Mouse (Mus musculus): ENCODE data around the gene Rtn2. TPM values are rescaled to one million over a fixed set of nuclear protein-coding genes. Genes with fewer than 3 reads are reported as not detected.
"Not testable (repeated sequence)": the region's sequence is repeated elsewhere in the genome, so short reads cannot be mapped to it uniquely, and the experiment has no call there.

The Rtn2 gene
- polyA plus RNA-seq, 1 experiment from 2014 or later, result 102 TPM

DNA sequence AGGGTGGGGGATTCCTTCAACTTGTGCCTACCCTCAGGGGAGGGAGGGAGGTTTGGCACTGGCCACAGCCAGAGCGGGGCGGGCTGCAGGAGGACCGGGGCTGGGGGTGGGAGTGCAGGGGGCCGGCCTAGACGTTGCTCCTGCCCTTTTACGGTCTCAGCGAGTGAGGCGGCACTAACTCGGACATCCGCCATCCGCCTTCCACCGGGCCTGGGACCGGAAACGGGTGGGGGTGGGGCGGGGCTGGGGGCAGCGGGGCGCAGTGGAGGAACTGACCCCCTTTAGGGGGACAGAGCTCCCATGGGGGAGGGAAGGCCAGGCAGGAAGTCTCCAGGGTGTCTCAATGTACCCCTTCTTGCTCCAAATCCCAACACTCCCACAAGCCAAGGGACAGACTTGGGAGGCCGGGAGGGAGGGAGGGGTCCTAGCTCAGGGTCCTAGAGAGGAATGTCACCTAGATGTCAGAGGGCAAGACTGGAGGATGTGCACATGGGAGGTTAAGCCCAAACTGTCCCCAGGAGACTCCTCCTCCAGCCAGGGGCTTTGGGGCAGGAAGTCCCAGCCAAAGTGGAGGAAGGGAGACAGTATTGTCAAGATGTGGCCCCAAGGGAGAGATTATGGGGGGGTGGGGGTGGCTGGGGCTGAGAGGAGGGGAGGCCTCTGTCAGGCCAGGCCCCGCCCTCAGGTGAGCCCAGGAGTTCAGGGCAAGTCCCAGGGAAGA is 12.5 kb upstream of the Rtn2 start:
- Histone ChIP-seq H3K9ac (replicated peaks) (peak overlapping the region; percentile 96), H3K36me3 (no peaks in the 10 kb centered on the region), H3K27ac (peak overlapping the region; percentile 19; the same call in 1 of the 2 replicates), H3K9me3 (no peaks in the 10 kb centered on the region), H3K27me3 (0 out of 2 replicates have a peak, but pooled peaks cover 4% of the 10 kb centered on the region), H3K4me3 (replicated peaks) (peak overlapping the region; percentile 79), H3K4me2 (replicated peaks) (peak overlapping the region; percentile 97), H3K4me1 (replicated peaks) (peaks cover 28% of the 10 kb centered on the region)
- 2% methylated on average over 19 of the region's 19 CpGs for WGBS
- 0 out of 2 replicates have a peak, but pooled peaks have one; percentile 10 for ATAC-seq

DNA sequence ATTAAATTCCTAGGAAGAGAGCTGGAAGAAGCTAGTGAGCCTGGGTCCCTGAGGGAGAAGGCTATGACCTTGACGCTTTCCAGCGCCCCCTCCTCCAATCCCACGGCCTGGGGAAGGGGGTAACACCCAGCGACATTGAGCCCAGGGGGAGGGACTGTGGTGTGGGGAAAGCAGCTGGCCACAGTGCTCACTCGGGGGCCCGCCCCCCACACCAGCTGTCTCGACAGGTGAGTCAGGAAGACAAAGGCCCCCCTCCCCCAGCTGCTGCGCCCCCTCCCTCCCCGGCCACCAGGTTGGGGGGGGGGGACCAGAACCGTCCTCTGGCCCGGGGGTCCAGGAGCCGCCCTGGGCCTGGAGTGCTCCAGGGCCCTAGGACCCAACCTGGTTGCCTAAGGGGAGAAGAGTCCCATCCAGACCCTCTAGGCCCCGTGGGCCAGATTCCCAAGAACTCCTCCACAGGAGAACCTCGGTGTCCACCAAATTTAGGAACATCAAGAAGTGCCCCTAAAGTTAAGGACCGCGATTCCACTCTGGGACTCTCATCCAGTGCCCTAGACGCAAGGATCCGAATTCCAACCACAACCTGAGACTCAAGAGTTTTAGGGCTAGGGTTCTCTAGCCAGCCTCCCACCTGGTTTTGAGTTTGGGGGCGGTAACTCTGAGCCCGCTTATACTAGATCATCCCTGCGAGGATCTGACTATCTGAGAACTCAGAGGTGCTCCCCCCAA is 11.8 kb upstream of the Rtn2 start:
- H3K27ac ChIP-seq, result peak overlapping the region; percentile 19; the same call in 1 of the 2 replicates
- peaks cover 28% of the 10 kb centered on the region for H3K4me1 ChIP-seq (replicated peaks)
- H3K27me3 ChIP-seq, result 0 out of 2 replicates have a peak, but pooled peaks cover 4% of the 10 kb centered on the region
- under 1% methylated on average over 20 of the region's 21 CpGs for WGBS
- H3K4me3 ChIP-seq (replicated peaks), result peak overlapping the region; percentile 79
- ATAC-seq, result no peak
- no peaks in the 10 kb centered on the region for H3K9me3 ChIP-seq
- H3K4me2 ChIP-seq (replicated peaks), result peak overlapping the region; percentile 97
- no peaks in the 10 kb centered on the region for H3K36me3 ChIP-seq
- H3K9ac ChIP-seq (replicated peaks), result peak overlapping the region; percentile 96

DNA sequence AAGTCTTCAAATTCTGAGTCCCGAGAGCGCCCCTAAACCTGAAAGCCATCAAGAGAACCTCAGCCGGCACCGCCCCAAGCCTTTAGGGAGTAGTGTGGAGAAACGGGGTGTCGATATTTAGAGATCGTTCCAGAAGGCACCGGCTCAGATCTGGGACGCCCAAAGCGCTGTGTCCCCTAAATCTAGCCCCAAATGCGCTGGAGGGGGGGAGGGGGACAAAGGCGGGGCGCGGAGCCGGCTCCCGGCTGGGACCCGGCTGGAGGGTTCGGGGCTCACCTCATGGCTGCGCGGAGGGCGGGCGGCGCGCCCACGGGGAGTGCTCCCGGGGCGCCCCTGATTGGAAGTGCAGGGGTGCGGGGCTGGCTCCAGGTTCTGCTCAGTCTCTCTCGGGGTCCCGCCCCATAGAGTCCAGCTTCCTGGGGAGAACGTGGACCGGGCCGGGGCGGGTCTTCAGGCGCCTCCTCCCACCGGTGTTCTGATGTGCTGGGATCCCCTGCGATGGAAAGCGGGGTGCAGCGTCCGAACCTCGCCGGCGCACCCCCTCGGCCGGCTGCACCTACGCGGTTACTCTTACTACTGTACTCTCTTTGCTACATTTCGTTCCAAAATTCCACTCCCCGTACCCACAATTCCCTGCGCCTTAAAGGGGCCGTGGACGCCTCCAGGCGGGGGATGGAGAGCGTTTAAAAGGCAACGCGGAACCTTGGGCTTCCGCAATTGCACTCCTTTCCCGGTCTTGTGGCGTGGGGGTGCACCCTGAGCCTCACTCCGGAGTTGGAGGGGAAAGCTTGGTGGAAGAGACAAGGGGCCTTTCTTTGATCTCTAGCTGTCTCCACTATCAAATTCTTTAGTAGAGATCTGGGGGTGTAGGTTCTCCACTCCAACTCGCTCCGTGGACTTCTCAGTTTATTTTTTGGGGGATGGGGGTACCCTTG is 10.9 kb upstream of the Rtn2 start, which contains the start of gene Vasp:
TSS of gene Vasp (minus strand) at position 580 of the 935 bp plus-strand sequence.
- H3K36me3 ChIP-seq, result no peaks in the 10 kb centered on the region
- under 1% methylated on average over 52 of the region's 62 CpGs for WGBS
- H3K9me3 ChIP-seq, result no peaks in the 10 kb centered on the region
- H3K9ac ChIP-seq (replicated peaks), result peak within 1 kb of the TSS; percentile 96
- H3K4me1 ChIP-seq (replicated peaks), result peaks cover 28% of the 10 kb centered on the region
- peak within 1 kb of the TSS; percentile 79 for H3K4me3 ChIP-seq (replicated peaks)
- H3K27ac ChIP-seq, result peak within 1 kb of the TSS; percentile 85
- peak; percentile 75 for ATAC-seq
- H3K4me2 ChIP-seq (replicated peaks), result peak within 1 kb of the TSS; percentile 97
- H3K27me3 ChIP-seq, result 0 out of 2 replicates have a peak, but pooled peaks cover 4% of the 10 kb centered on the region

DNA sequence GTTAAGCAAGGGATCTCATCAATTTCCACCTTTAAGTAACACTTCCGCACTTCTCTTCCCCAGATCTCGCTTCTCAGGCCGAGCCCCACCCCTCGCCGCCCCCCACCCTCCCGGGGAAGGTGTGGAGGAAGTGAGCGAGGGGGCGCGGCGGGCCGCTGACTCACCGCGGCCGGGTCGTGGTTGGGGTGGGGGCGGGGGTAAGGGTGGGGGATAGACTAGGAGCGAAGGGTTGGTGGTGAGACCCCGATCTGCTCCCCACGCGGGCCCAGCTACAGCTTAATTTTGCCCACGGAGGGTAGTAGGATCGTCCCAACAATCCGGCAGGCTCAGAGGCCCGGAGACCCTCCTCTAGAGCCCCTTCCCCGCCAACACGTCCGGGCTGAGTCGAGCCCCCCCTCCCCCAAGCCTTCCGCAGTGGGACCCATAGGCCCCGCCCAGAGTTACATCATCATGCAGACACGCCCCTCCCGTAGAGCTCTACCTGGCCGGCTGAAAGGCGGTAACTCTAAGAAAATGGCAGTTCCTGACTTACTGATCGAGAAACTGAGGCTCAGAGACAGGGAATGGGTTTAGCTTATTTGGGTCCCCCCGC is 10.2 kb upstream of the Rtn2 start:
- WGBS, result under 1% methylated on average over 36 of the region's 36 CpGs
- peak; percentile 69 for ATAC-seq
- peaks cover 9% of the 10 kb centered on the region; the same call in 1 of the 2 replicates for H3K27me3 ChIP-seq
- H3K9ac ChIP-seq (replicated peaks), result peak overlapping the region; percentile 96
- peaks cover 28% of the 10 kb centered on the region for H3K4me1 ChIP-seq (replicated peaks)
- no peaks in the 10 kb centered on the region for H3K9me3 ChIP-seq
- peak overlapping the region; percentile 85 for H3K27ac ChIP-seq
- H3K4me2 ChIP-seq (replicated peaks), result peak overlapping the region; percentile 97
- no peaks in the 10 kb centered on the region for H3K36me3 ChIP-seq
- H3K4me3 ChIP-seq (replicated peaks), result peak overlapping the region; percentile 79

DNA sequence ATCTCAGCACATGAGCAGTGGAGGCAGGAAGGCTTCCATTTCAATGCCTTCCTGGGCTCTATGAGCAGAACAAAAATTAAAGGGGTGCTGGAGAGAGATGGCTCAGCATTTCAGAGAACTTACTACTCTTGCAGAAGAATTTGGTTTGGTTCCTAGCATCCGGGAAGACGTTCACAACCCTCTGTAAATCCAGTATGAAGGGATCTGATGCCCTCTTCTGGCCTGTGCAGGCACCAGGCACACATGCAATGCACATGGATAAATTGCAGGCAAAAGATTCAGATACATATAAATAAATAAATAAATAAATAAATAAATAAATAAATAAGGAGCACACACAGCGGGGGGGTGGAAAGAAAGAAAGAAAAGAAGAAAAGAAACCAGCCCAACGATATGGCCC is 6.2 kb upstream of the Rtn2 start:
- peaks cover 8% of the 10 kb centered on the region for H3K4me1 ChIP-seq (replicated peaks)
- no peak overlapping the region for H3K4me3 ChIP-seq (replicated peaks)
- 57% methylated on average over 4 of the region's 4 CpGs for WGBS
- H3K27me3 ChIP-seq, result peaks cover 49% of the 10 kb centered on the region
- no peak overlapping the region for H3K4me2 ChIP-seq (replicated peaks)
- no peaks in the 10 kb centered on the region for H3K36me3 ChIP-seq
- H3K9me3 ChIP-seq, result no peaks in the 10 kb centered on the region
- H3K27ac ChIP-seq, result no peak overlapping the region
- H3K9ac ChIP-seq (replicated peaks), result no peak overlapping the region
- ATAC-seq, result no peak

DNA sequence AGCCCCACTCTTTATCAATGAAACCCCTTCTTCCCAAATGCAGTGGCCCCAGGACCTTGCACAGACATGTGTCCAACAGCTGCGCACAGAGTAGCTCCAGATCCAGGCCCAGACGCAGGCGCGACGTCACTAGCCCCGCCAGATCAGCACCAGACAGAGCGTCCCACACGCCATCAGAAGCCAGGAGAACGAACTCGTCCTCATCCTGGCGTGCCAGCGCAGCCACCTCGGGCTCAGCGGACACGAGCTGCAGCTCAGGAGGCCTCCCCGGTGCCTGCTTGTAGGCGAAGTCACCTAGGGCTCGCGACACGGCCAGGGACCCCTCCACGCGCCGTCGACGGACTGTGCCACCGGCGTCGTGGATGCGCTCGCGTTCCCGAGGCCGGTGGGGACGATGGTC is 3.4 kb upstream of the Rtn2 start:
- Histone ChIP-seq H3K4me2 (replicated peaks) (peak overlapping the region; percentile 47), H3K9ac (replicated peaks) (no peak overlapping the region), H3K27me3 (peaks cover 52% of the 10 kb centered on the region), H3K4me1 (replicated peaks) (peaks cover 18% of the 10 kb centered on the region), H3K4me3 (replicated peaks) (peak overlapping the region; percentile 36), H3K27ac (no peak overlapping the region), H3K9me3 (no peaks in the 10 kb centered on the region), H3K36me3 (no peaks in the 10 kb centered on the region)
- no peak for ATAC-seq
- WGBS, result 2% methylated on average over 34 of the region's 34 CpGs

DNA sequence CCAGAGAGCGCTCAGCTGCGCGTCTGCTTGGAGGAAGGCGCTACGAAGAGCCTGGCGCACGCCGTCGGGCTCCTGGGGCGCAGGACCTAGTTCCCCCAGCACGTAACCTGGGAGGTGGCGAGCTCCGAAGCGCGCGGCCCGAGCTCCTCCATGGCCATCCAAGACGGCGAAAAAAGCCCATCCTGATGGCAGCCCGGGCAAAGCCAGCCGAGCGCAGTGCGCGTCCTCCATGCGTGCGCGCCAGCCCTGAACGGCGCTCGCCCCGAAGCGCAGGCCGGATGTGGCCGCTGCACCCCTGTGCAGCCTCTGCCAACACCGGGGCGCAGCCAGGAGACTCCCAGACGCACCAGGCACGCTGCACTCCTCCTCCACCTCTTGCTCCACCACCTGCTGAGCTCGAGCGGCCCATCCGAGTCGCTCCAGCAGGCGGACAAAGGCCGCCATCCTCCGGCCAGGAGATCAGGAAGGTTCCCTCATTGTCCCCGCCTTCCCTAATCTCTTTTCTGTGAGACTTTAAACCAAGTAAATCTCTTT is 2.8 kb upstream of the Rtn2 start, which contains the start of gene Ppm1n:
TSS of gene Ppm1n (minus strand) at position 484 of the 534 bp plus-strand sequence.
- Histone ChIP-seq H3K27ac (no peak within 1 kb of the TSS), H3K36me3 (no peaks in the 10 kb centered on the region), H3K9me3 (no peaks in the 10 kb centered on the region), H3K4me1 (replicated peaks) (peaks cover 22% of the 10 kb centered on the region), H3K4me3 (replicated peaks) (peak within 1 kb of the TSS; percentile 36), H3K4me2 (replicated peaks) (peak within 1 kb of the TSS; percentile 47), H3K9ac (replicated peaks) (0 out of 2 replicates have a peak within 1 kb of the TSS, but pooled peaks have one; percentile 17), H3K27me3 (peaks cover 50% of the 10 kb centered on the region)
- WGBS, result under 1% methylated on average over 46 of the region's 46 CpGs
- ATAC-seq, result no peak

DNA sequence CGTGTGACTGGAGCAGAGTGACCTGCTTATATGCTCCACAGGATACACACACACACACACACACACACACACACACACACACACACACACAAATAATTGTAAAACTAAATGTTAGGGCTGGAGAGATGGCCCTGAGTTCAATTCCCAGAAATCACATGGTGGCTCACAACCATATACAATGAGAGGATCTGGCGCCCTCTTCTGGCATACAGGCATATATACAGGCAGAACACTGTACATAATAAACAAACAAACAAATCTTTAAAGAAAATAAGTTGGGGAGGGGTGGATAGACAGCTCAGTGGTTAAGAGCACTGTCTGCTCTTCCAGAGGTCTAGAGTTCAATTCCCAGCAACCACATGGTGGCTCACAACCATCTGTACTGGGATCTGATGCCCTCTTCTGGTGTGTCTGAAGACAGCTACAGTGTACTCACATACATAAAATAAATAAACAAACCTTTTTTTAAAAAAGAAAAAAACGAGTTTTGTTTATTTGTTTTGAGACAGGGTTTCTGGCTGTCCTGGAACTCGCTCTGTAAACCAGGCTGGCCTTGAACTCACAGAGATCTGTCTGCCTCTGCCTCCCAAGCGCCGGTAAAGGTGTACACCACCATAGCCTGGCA is 632 bp upstream of the Rtn2 start:
- Histone ChIP-seq H3K4me2 (replicated peaks) (peak overlapping the region; percentile 80), H3K27me3 (peaks cover 48% of the 10 kb centered on the region), H3K4me3 (replicated peaks) (peak overlapping the region; percentile 91), H3K4me1 (replicated peaks) (peaks cover 28% of the 10 kb centered on the region)
- not testable (repeated sequence) for H3K9me3 ChIP-seq; H3K36me3 ChIP-seq; H3K9ac ChIP-seq (replicated peaks); H3K27ac ChIP-seq
- 0 out of 2 replicates have a peak, but pooled peaks have one; percentile 15 for ATAC-seq
- WGBS, result 35% methylated on average over 6 of the region's 6 CpGs

DNA sequence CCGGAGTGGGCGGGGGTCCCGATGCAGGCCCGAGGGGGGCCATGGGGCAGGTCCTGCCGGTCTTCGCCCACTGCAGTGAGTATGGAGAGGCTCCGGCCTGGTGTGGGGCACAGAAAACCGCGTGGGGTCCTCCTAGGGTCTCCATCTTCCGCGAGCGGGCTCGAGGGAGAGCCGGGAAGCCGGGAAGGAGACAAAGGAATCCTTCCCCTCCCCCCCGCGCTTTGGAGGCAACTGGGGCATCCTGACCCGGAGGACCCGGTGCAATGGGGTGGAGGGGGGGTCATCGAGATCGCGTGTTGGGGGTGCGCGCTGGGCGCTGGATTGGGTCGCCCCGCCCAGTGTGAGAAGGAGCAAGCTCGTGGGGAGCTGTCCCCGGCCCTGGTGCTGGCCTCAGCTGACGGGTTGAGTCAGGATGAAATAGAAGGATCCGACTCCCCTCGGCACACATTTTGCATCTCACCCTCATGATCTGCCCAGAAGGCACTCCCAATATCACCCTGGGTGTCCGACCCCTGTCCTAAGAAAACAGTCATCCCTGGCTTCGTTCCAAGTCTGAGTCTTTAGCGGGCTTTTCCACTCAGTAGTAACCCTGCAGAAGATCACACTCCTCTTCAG is 474 bp downstream of the Rtn2 start:
- Histone ChIP-seq H3K4me1 (replicated peaks) (peaks cover 28% of the 10 kb centered on the region), H3K27me3 (peaks cover 36% of the 10 kb centered on the region), H3K9ac (replicated peaks) (peak overlapping the region; percentile 98), H3K4me2 (replicated peaks) (peak overlapping the region; percentile 80), H3K27ac (peak overlapping the region; percentile 95), H3K9me3 (no peaks in the 10 kb centered on the region), H3K36me3 (peaks cover 14% of the 10 kb centered on the region), H3K4me3 (replicated peaks) (peak overlapping the region; percentile 91)
- WGBS, result under 1% methylated on average over 34 of the region's 35 CpGs
- peak; percentile 85 for ATAC-seq

DNA sequence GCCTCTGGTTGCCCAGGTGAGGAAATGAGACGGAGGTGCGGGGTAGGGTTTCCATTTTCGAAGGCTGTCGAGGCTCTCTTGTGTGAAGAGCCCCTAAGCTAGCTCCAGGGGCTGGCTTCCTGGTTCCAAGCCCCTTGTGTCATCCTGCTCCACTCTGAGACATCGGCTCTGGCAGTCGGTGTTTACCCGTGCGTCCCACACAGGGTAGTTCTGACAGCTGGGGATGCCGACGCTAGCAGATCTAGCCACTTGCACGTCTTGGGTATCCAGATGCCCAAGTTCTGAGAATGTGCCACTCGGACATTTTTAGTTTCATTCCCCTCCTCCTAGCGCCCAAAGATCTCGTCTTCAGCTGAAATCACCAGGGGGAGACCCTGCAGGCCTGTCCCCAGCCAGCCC is 981 bp downstream of the Rtn2 start:
- 22% methylated on average over 14 of the region's 14 CpGs for WGBS
- Histone ChIP-seq H3K27me3 (peaks cover 31% of the 10 kb centered on the region), H3K36me3 (peaks cover 18% of the 10 kb centered on the region), H3K9me3 (no peaks in the 10 kb centered on the region), H3K4me3 (replicated peaks) (peak overlapping the region; percentile 91), H3K4me2 (replicated peaks) (peak overlapping the region; percentile 80), H3K9ac (replicated peaks) (peak overlapping the region; percentile 98), H3K4me1 (replicated peaks) (peaks cover 28% of the 10 kb centered on the region), H3K27ac (peak overlapping the region; percentile 95)
- peak; percentile 24; the same call in 1 of the 2 replicates for ATAC-seq

All from midbrain, embryonic 13.5 days (tissue).